Mouse (Mus musculus) forebrain, embryonic 13.5 days (tissue): ENCODE results near the gene Gm28372. TPM values are rescaled to one million over a fixed set of nuclear protein-coding genes. Genes with fewer than 3 reads are reported as not detected.
"Not testable (repeated sequence)": the region's sequence is repeated elsewhere in the genome, so short reads cannot be mapped to it uniquely, and the experiment has no call there.

Experiments
- ATAC-seq: fragments of 200-750 bp; cut with Nextera tagmentation; 2 replicates; pipeline ENCODE4 v1.8.0; 2017
- H3K27ac ChIP-seq: fragments of 300-500 bp; sonication (generic); 2 replicates; pipeline ENCODE4 v1.5.1; 2015; ENCODE audit warnings: inconsistent platforms, mild to moderate bottlenecking, moderate library complexity
- H3K27me3 ChIP-seq: fragments of 300-500 bp; sonication (generic); 2 replicates; pipeline ENCODE4 v1.6.1; 2015; ENCODE audit warnings: mild to moderate bottlenecking, inconsistent platforms
- H3K36me3 ChIP-seq: fragments of 300-500 bp; sonication (generic); 2 replicates; pipeline ENCODE4 v1.6.1; 2015; ENCODE audit warnings: mild to moderate bottlenecking, inconsistent platforms; ENCODE audit not compliant: poor library complexity, severe bottlenecking
- H3K4me1 ChIP-seq: fragments of 300-500 bp; sonication (generic); 2 replicates; pipeline ENCODE4 v1.6.1; 2015; ENCODE audit warnings: inconsistent platforms
- H3K4me2 ChIP-seq: fragments of 300-500 bp; sonication (generic); 2 replicates; pipeline ENCODE4 v1.6.1; 2015; ENCODE audit warnings: inconsistent platforms, mild to moderate bottlenecking, moderate library complexity
- H3K4me3 ChIP-seq: fragments of 300-500 bp; sonication (generic); 2 replicates; pipeline ENCODE4 v1.5.1; 2015; ENCODE audit warnings: mild to moderate bottlenecking, inconsistent platforms
- H3K9ac ChIP-seq: fragments of 300-500 bp; sonication (generic); 2 replicates; pipeline ENCODE4 v1.6.1; 2015; ENCODE audit warnings: mild to moderate bottlenecking, inconsistent platforms
- H3K9me3 ChIP-seq: fragments of 300-500 bp; sonication (generic); replicated peaks from 2 replicates; pipeline ENCODE4 v1.6.1; 2016; ENCODE audit warnings: inconsistent platforms
- WGBS: fragments of 180-500 bp; shearing (Covaris S2); methylation state at CpG from one replicate; pipeline ENCODE4 v1.1.7; 2015; 5-methylcytosine and 5-hydroxymethylcytosine counted together
- polyA plus RNA-seq: library from polyadenylated mRNA; unstranded; fragments of >200 nt; fragmentation: Nextera tagmentation; extraction: Ambion mirVana; gene quantifications from 2 replicates; pipeline ENCODE4 v1.2.1, GENCODE M21; 2015

The Gm28372 gene
- 0.09 and 0.34 TPM in 2 replicates for polyA plus RNA-seq

DNA sequence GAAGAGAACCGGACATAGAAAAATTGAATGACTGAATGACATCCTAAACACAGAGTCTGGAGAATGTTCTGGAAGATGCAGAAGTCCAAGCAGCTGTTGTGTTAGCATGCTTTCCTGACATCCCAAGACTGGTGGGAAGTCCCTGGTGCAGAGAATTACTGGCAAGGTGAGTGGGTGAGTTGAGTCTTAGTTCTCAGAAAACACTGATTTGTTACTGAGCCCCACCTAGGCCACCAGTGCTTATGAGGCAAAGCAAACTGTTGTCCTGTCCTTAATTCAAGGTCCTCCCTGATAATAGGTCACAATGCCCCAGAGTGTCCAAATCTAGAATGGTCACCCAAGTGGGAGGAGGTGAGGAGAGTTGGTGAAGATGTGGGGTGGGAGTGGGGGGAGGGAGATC, at the start of gene Gm28372, which contains the start of gene 1700020A23Rik:
Gene Gm28372 (plus strand): TSS at position 301 of the 400 bp plus-strand sequence.
Gene 1700020A23Rik (plus strand): TSS at position 321 of the 400 bp plus-strand sequence.
- ATAC-seq = no peak
- Histone ChIP-seq H3K36me3 (no peaks in the 10 kb centered on the region), H3K4me1 (0 out of 2 replicates have a peak, but pooled peaks cover 6% of the 10 kb centered on the region), H3K4me3 (no peak within 1 kb of the TSS), H3K4me2 (no peak within 1 kb of the TSS), H3K27me3 (peaks cover 15% of the 10 kb centered on the region; the same call in 1 of the 2 replicates), H3K27ac (no peak within 1 kb of the TSS), H3K9me3 (no peaks in the 10 kb centered on the region), H3K9ac (no peak within 1 kb of the TSS)
- WGBS = 83% methylated on average over 1 of the region's 1 CpGs

DNA sequence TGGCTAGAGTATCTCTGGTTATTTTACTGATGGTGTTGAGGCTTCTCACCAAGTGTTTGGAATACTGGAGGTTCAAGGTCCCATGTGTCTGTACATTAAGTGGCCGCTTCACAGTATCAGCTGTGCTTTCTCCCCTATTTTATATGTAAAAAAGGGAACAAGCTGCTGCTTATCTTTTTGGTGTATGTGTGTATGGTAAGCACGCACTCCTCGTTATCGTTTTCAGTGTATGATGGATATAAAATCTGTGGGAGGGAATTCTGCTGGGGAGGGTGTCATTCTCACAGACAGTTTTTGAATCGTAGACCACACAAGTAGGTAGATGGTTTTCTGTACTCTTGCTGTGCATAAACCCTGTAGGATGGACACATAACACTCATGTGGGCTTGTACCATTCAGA, 47.5 kb upstream of the Gm28372 start:
- Histone ChIP-seq H3K4me1 (peaks cover 45% of the 10 kb centered on the region), H3K4me3 (no peak overlapping the region), H3K4me2 (no peak overlapping the region), H3K27me3 (peaks cover 32% of the 10 kb centered on the region), H3K9ac (no peak overlapping the region), H3K9me3 (no peaks in the 10 kb centered on the region), H3K27ac (no peak overlapping the region), H3K36me3 (no peaks in the 10 kb centered on the region)
- WGBS = 90% methylated on average over 5 of the region's 5 CpGs
- ATAC-seq = no peak

DNA sequence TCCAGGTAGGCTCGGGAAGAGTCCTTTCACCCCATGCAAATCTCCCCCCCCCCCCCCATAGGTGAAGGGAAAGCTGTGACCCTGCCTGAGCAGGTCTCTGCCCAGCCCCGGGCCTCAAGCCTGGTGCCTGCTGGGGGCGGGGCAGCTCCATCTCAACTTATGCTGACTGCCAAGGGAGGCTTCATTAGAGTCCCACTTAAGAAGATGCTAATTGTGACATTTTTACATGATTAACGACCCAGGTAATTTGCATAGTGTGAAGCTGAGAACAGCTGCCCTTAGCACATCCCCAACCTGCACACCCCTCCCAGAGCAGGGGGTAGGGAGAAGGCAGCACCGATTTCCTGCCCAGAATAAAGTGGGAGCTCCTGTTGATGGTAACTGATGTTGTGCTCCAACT, 46.2 kb upstream of the Gm28372 start:
- Histone ChIP-seq H3K27ac (no peak overlapping the region; the same call in 1 of the 2 replicates), H3K9ac (no peak overlapping the region), H3K9me3 (no peaks in the 10 kb centered on the region), H3K4me2 (no peak overlapping the region), H3K27me3 (peaks cover 45% of the 10 kb centered on the region), H3K4me3 (no peak overlapping the region), H3K36me3 (no peaks in the 10 kb centered on the region), H3K4me1 (peaks cover 34% of the 10 kb centered on the region)
- WGBS = 16% methylated on average over 5 of the region's 5 CpGs
- peak; percentile 75 for ATAC-seq

DNA sequence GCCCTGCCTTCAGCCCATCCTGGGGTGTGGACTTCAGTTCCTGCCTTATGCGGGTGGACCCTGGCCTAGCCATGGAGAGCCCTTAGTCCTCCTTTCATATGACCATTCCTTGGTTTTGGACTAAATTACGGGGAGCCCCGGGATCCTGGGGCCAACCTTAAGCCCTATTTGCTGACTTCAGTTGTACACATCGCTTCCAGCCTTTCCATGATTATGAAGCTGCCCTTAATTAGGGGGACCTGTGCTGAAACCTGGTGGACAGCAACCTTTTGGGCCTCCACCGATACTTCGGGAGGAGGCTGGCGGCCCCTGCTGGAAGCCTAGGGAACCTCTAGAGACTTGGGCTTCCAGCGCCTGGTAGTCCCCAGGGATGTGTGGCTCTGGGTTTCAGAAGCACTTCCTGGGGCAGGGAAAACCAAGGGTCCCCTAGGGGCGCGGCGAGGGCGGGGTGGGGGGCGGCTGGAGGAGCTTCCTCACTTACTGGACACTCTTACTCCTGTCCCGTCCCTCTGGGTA, 42.5 kb upstream of the Gm28372 start:
- Histone ChIP-seq H3K4me1 (peaks cover 36% of the 10 kb centered on the region), H3K27ac (no peak overlapping the region), H3K9ac (peak overlapping the region; percentile 21; the same call in 1 of the 2 replicates), H3K27me3 (peaks cover 65% of the 10 kb centered on the region), H3K4me3 (peak overlapping the region; percentile 4; the same call in 1 of the 2 replicates), H3K9me3 (no peaks in the 10 kb centered on the region), H3K36me3 (no peaks in the 10 kb centered on the region), H3K4me2 (peak overlapping the region; percentile 24)
- WGBS = 1% methylated on average over 14 of the region's 14 CpGs
- peak; percentile 66; the same call in 1 of the 2 replicates for ATAC-seq

DNA sequence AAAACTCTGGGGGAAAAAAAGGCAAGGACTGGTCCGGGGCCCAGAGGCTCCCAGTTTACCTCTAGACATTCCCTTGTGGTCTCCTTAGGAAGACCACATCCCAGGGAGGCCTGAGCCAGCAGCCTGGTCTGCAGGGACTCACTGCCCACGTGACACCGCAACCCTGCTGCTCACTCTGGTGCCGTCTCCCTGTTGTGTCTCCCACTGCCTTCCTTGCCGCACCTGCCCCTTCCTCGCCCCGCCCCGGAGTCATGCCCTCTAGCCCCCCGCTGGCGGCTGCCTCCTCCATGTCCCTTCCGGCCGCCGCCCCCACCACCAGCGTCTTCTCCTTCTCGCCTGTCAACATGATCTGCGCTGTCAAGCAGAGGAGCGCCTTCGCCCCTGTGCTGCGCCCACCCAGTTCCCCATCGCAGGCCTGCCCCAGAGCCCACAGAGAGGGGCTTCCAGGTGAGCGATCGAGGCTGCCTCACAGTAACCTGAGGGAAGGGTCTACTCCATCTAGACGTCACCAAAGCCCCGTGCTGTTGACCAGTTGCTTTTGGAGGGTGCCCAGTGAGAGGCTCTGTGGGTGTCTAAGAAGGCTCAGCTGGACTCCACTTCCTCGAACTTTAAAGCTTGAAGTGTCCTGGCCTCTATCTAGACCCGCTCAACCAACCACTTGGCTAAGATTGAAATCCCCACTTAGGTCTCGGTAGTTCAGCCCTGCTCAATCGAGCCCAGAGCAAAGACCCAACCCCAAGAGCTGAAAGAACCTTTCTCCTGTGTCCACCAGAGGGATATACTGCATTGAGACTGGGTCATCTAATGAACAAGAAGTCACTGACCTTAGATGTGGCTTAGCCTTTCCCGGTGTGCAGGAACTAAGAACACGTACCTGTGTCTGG, 39.6 kb upstream of the Gm28372 start:
- Histone ChIP-seq H3K4me1 (peaks cover 20% of the 10 kb centered on the region), H3K4me3 (peak overlapping the region; percentile 30), H3K27me3 (peaks cover 54% of the 10 kb centered on the region), H3K9ac (peak overlapping the region; percentile 41; the same call in 1 of the 2 replicates), H3K36me3 (no peaks in the 10 kb centered on the region), H3K4me2 (peak overlapping the region; percentile 54), H3K9me3 (no peaks in the 10 kb centered on the region), H3K27ac (no peak overlapping the region)
- ATAC-seq = 0 out of 2 replicates have a peak, but pooled peaks have one; percentile 10
- WGBS = 8% methylated on average over 27 of the region's 30 CpGs

DNA sequence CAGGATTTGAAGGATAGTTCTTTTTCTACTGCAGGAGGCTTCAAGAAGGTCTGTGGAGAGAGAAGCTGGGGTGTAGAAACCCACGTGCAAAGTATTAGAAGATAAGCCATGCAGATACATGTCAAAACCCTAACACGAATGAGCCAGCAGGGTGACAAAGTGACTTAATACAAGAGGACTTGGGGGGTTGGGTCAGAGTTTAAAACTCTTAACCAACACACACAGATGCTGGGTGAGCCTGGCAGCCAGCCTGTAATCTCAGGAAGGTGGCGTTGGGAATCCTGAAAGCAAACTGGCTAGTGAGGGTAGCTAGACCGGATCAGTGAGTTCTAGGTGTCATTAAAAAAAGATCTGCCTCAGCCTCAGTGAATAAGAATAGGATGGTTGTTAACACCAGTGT, 37.7 kb upstream of the Gm28372 start:
- Histone ChIP-seq H3K27ac (no peak overlapping the region), H3K4me1 (peaks cover 9% of the 10 kb centered on the region), H3K4me2 (no peak overlapping the region), H3K9me3 (no peaks in the 10 kb centered on the region), H3K4me3 (no peak overlapping the region), H3K9ac (no peak overlapping the region), H3K36me3 (no peaks in the 10 kb centered on the region), H3K27me3 (peaks cover 35% of the 10 kb centered on the region)
- 64% methylated on average over 4 of the region's 4 CpGs for WGBS
- ATAC-seq = no peak

DNA sequence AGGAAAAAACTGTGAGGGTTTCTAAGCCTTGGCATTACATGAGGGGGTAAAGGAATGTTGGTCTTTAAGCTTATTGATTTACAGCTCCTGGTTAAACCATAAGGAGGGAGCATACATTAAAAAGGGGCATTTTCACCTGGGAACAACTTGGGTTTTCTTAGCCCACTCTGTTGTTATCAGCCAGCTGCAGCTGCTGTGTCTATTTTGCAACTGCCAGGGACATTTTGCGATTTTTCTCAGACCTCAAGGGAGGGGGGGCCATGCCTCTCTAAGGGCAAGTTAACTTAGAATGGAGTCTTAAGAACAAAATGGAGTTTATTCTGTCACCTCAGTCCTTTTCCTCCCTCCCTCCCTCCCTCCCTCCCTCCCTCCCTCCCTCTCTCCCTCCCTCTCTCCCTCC, 32.0 kb upstream of the Gm28372 start:
- H3K4me2 ChIP-seq, H3K36me3 ChIP-seq, H3K4me1 ChIP-seq, H3K9ac ChIP-seq, H3K4me3 ChIP-seq, H3K27me3 ChIP-seq, H3K27ac ChIP-seq, ATAC-seq, H3K9me3 ChIP-seq: not testable (repeated sequence)
- 62% methylated on average over 1 of the region's 1 CpGs for WGBS

DNA sequence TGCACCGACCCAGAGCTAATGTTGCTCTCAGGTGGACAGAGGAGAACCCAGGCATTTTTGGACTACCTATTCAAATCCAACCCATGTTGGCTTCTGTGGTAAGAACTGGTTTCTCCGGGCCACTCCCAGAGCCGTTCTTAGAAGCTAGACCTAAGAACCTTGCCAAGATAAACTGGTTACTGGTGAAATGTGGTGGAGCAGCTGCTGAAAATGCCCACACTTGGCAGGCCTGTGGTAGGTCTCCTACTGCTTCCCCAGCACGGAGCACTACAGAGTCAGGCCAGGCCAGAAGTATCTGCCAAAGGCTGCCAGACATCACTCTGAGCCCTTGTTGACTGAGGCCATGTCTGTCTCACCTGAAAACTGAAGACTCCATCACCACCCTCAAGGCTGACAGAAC, 30.1 kb upstream of the Gm28372 start:
- Histone ChIP-seq H3K9ac (no peak overlapping the region), H3K27ac (no peak overlapping the region), H3K4me3 (no peak overlapping the region), H3K9me3 (no peaks in the 10 kb centered on the region), H3K27me3 (no peaks in the 10 kb centered on the region), H3K36me3 (no peaks in the 10 kb centered on the region), H3K4me2 (no peak overlapping the region), H3K4me1 (no peaks in the 10 kb centered on the region)
- 88% methylated on average over 4 of the region's 4 CpGs for WGBS
- no peak for ATAC-seq

DNA sequence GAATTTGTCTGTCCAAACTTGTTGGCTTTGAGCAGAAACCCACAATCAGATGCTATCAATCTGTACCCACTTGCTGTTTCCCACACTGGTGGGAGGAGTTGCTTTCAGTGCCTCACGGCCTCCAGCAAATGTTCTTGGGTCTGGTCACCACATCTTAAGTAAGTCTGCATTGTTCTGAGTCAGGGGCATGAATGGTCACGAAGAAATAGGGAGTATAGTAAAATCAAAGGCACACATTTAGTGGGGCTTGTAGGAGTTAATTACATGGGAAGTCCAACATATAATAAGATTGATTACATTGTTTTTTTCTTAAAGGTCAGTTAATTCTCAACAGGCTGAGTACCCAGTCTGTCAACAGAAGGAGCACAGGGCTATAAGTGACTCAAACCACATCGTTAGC, 21.8 kb upstream of the Gm28372 start:
- WGBS = 28% methylated on average over 3 of the region's 3 CpGs
- Histone ChIP-seq H3K27me3 (no peaks in the 10 kb centered on the region), H3K4me1 (no peaks in the 10 kb centered on the region), H3K4me2 (no peak overlapping the region), H3K9ac (no peak overlapping the region), H3K27ac (no peak overlapping the region), H3K4me3 (no peak overlapping the region), H3K36me3 (no peaks in the 10 kb centered on the region), H3K9me3 (no peaks in the 10 kb centered on the region)
- no peak for ATAC-seq

DNA sequence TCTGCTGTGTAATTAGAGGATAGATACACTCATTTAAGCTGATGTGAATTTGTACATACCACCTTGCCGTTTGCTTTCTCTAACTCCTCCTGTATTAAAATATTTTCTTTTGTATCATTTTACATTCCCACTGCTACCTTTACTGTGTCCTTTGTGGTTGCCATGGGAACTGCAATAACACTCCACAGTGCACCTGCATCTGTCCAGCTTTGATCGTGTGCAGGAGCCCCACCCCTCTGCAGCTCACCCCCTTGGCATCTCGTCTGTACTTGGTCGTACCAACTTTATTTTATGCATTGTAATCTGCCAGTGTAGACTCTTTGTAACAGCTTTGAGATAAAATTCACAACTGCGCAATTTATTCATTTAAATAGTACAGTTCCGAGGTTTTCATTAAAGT, 21.1 kb upstream of the Gm28372 start:
- H3K4me1 ChIP-seq = no peaks in the 10 kb centered on the region
- no peaks in the 10 kb centered on the region for H3K36me3 ChIP-seq
- no peak overlapping the region for H3K27ac ChIP-seq
- no peak for ATAC-seq
- H3K27me3 ChIP-seq = no peaks in the 10 kb centered on the region
- H3K4me2 ChIP-seq = no peak overlapping the region
- H3K9ac ChIP-seq = no peak overlapping the region
- H3K4me3 ChIP-seq = no peak overlapping the region
- H3K9me3 ChIP-seq = no peaks in the 10 kb centered on the region
- 64% methylated on average over 6 of the region's 6 CpGs for whole genome bisulfite sequencing

DNA sequence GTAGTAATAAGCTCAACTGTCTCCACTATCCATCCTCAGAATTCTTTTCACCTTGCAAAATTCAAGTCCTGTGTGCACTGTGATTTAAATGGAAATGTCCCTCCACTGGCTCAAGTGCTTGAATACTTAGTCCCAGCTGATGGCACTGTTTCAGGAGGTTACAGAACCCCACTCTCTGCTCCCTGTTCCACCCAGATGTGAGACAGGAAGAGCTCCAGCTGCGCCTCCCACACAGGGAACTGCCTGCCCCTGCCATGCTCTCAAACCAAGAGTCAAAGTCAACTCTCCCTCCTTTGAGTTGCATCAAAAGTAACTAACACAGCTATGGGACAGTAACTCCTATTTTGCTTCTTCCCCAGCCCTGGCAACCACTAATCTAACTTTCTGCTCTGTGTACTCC, 18.8 kb upstream of the Gm28372 start:
- H3K36me3 ChIP-seq = 0 out of 2 replicates have a peak, but pooled peaks cover 5% of the 10 kb centered on the region
- no peaks in the 10 kb centered on the region for H3K4me1 ChIP-seq
- no peaks in the 10 kb centered on the region for H3K9me3 ChIP-seq
- H3K27ac ChIP-seq = no peak overlapping the region
- H3K27me3 ChIP-seq = no peaks in the 10 kb centered on the region
- no peak overlapping the region for H3K4me3 ChIP-seq
- H3K9ac ChIP-seq = no peak overlapping the region
- H3K4me2 ChIP-seq = no peak overlapping the region
- 83% methylated on average over 1 of the region's 1 CpGs for WGBS
- no peak for ATAC-seq

DNA sequence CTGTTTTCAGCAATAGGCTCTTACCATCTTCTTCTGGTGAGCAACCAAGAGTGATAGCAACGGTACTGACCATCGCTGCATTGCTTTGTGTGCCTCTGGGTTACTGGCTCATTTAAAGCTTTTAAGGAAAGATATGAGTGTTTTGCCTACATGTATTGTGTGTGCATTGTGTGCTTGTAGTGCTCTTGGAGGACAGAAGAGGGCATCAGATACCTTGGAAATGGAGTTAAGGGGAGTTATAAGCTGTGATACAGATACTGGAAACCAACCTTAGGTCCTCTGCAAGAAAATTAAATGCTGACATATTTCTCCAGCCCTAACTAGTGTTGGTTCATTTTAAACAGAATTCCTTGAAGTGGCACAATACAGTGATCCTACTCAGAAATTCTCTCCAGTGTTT, 16.2 kb upstream of the Gm28372 start:
- Histone ChIP-seq H3K36me3 (peaks cover 14% of the 10 kb centered on the region), H3K4me2 (no peak overlapping the region), H3K27me3 (no peaks in the 10 kb centered on the region), H3K9me3 (no peaks in the 10 kb centered on the region), H3K9ac (no peak overlapping the region), H3K4me3 (no peak overlapping the region), H3K27ac (no peak overlapping the region), H3K4me1 (no peaks in the 10 kb centered on the region)
- no peak for ATAC-seq
- WGBS = 69% methylated on average over 2 of the region's 2 CpGs
